Mouse (Mus musculus) embryonic facial prominence, embryonic 12.5 days (tissue): ENCODE measurements around the gene Crtc3. TPM values are rescaled to one million over a fixed set of nuclear protein-coding genes. Genes with fewer than 3 reads are reported as not detected.

Experiments used
- ATAC-seq: fragments of 200-750 bp; cut with Nextera tagmentation; 2 replicates; pipeline ENCODE4 v1.8.0; 2017; ENCODE audit not compliant: insufficient number of reproducible peaks, insufficient read depth, low FRiP score, low TSS enrichment
- H3K27ac ChIP-seq: fragments of 300-500 bp; sonication (generic); 2 replicates; pipeline ENCODE4 v1.5.1; 2016; ENCODE audit warnings: mild to moderate bottlenecking
- H3K27me3 ChIP-seq: fragments of 300-500 bp; sonication (generic); 2 replicates; pipeline ENCODE4 v1.6.1; 2016; ENCODE audit warnings: mild to moderate bottlenecking, moderate library complexity
- H3K36me3 ChIP-seq: fragments of 300-500 bp; sonication (generic); 2 replicates; pipeline ENCODE4 v1.6.1; 2016; ENCODE audit warnings: mild to moderate bottlenecking
- H3K4me1 ChIP-seq: fragments of 300-500 bp; sonication (generic); 2 replicates; pipeline ENCODE4 v1.6.1; 2016
- H3K4me2 ChIP-seq: fragments of 300-500 bp; sonication (generic); replicated peaks from 2 replicates; pipeline ENCODE4 v1.6.1; 2016; ENCODE audit warnings: mild to moderate bottlenecking, moderate library complexity
- H3K4me3 ChIP-seq: fragments of 300-500 bp; sonication (generic); 2 replicates; pipeline ENCODE4 v1.5.1; 2016; ENCODE audit warnings: mild to moderate bottlenecking
- H3K9ac ChIP-seq: fragments of 300-500 bp; sonication (generic); 2 replicates; pipeline ENCODE4 v1.6.1; 2016; ENCODE audit warnings: mild to moderate bottlenecking, moderate library complexity
- H3K9me3 ChIP-seq: fragments of 300-500 bp; sonication (generic); 2 replicates; pipeline ENCODE4 v1.6.1; 2016; ENCODE audit warnings: mild to moderate bottlenecking, moderate library complexity
- WGBS: fragments of 180-500 bp; shearing (Covaris S2); methylation state at CpG from one replicate; pipeline ENCODE4 v1.1.7; 2016; 5-methylcytosine and 5-hydroxymethylcytosine counted together
- polyA plus RNA-seq: library from polyadenylated mRNA; unstranded; fragments of >200 nt; fragmentation: Nextera tagmentation; extraction: Ambion mirVana; gene quantifications from 2 replicates; pipeline ENCODE4 v1.2.1, GENCODE M21; 2016

The Crtc3 gene
- polyA plus RNA-seq, 1 experiment from 2014 or later = 25.0 TPM

GRCm38 (mm10) chr7:80573076-80573475, 115.6 kb downstream of the Crtc3 start:
- H3K4me1 ChIP-seq = peaks cover 4% of the 10 kb centered on the region; the same call in 1 of the 2 replicates
- no peaks in the 10 kb centered on the region; the same call in 1 of the 2 replicates for H3K27me3 ChIP-seq
- no peaks in the 10 kb centered on the region for H3K36me3 ChIP-seq
- H3K4me3 ChIP-seq = no peak overlapping the region
- 62% methylated on average over 3 of the region's 3 CpGs for WGBS
- ATAC-seq = no peak
- no peak overlapping the region for H3K9ac ChIP-seq
- H3K4me2 ChIP-seq = no peak overlapping the region
- no peak overlapping the region for H3K27ac ChIP-seq
- no peaks in the 10 kb centered on the region for H3K9me3 ChIP-seq

- Histone ChIP-seq H3K4me2 (no peak overlapping the region), H3K36me3 (no peaks in the 10 kb centered on the region), H3K4me3 (no peak overlapping the region), H3K9me3 (no peaks in the 10 kb centered on the region), H3K27me3 (no peaks in the 10 kb centered on the region), H3K4me1 (peaks cover 4% of the 10 kb centered on the region; the same call in 1 of the 2 replicates), H3K27ac (no peak overlapping the region), H3K9ac (no peak overlapping the region)
- no peak for ATAC-seq
- WGBS = 80% methylated on average over 8 of the region's 8 CpGs
Observed at GRCm38 (mm10) chr7:80567982-80568381, 120.7 kb downstream of the Crtc3 start.

GRCm38 (mm10) chr7:80561931-80562330, 126.7 kb downstream of the Crtc3 start:
- no peaks in the 10 kb centered on the region for H3K9me3 ChIP-seq
- H3K36me3 ChIP-seq = no peaks in the 10 kb centered on the region
- 60% methylated on average over 5 of the region's 5 CpGs for WGBS
- H3K27ac ChIP-seq = 0 out of 2 replicates have a peak overlapping the region, but pooled peaks have one; percentile 36
- H3K4me1 ChIP-seq = peaks cover 3% of the 10 kb centered on the region; the same call in 1 of the 2 replicates
- no peak overlapping the region for H3K4me2 ChIP-seq
- no peaks in the 10 kb centered on the region for H3K27me3 ChIP-seq
- H3K4me3 ChIP-seq = no peak overlapping the region
- no peak for ATAC-seq
- H3K9ac ChIP-seq = no peak overlapping the region

GRCm38 (mm10) chr7:80561271-80561670, 127.4 kb downstream of the Crtc3 start:
- WGBS = 67% methylated on average over 9 of the region's 9 CpGs
- Histone ChIP-seq H3K4me1 (peaks cover 3% of the 10 kb centered on the region; the same call in 1 of the 2 replicates), H3K27ac (0 out of 2 replicates have a peak overlapping the region, but pooled peaks have one; percentile 36), H3K27me3 (no peaks in the 10 kb centered on the region), H3K4me3 (no peak overlapping the region), H3K36me3 (no peaks in the 10 kb centered on the region), H3K9ac (no peak overlapping the region), H3K4me2 (no peak overlapping the region), H3K9me3 (no peaks in the 10 kb centered on the region)
- ATAC-seq = no peak

GRCm38 (mm10) chr7:80558572-80558971, 130.1 kb downstream of the Crtc3 start:
- peaks cover 3% of the 10 kb centered on the region; the same call in 1 of the 2 replicates for H3K4me1 ChIP-seq
- no peak overlapping the region for H3K4me3 ChIP-seq
- no peaks in the 10 kb centered on the region for H3K9me3 ChIP-seq
- H3K27ac ChIP-seq = no peak overlapping the region
- no peak for ATAC-seq
- WGBS = 63% methylated on average over 5 of the region's 5 CpGs
- H3K27me3 ChIP-seq = no peaks in the 10 kb centered on the region
- H3K36me3 ChIP-seq = no peaks in the 10 kb centered on the region
- no peak overlapping the region for H3K9ac ChIP-seq
- no peak overlapping the region for H3K4me2 ChIP-seq

- H3K9ac ChIP-seq = no peak overlapping the region
Observed at GRCm38 (mm10) chr7:80558101-80558500, 130.6 kb downstream of the Crtc3 start.

GRCm38 (mm10) chr7:80557161-80557560, 131.5 kb downstream of the Crtc3 start:
- no peak for ATAC-seq
- Histone ChIP-seq H3K9ac (no peak overlapping the region), H3K27ac (no peak overlapping the region), H3K9me3 (no peaks in the 10 kb centered on the region), H3K4me3 (no peak overlapping the region), H3K27me3 (no peaks in the 10 kb centered on the region), H3K36me3 (no peaks in the 10 kb centered on the region), H3K4me2 (no peak overlapping the region), H3K4me1 (peaks cover 3% of the 10 kb centered on the region; the same call in 1 of the 2 replicates)
- WGBS = 85% methylated on average over 4 of the region's 4 CpGs

More at GRCm38 (mm10) chr7:80558101-80558500, 130.6 kb downstream of the Crtc3 start:
- Histone ChIP-seq H3K4me3 (no peak overlapping the region), H3K27me3 (no peaks in the 10 kb centered on the region), H3K9me3 (no peaks in the 10 kb centered on the region), H3K4me2 (no peak overlapping the region), H3K36me3 (no peaks in the 10 kb centered on the region), H3K4me1 (peaks cover 3% of the 10 kb centered on the region; the same call in 1 of the 2 replicates), H3K27ac (no peak overlapping the region)
- WGBS = 58% methylated on average over 8 of the region's 8 CpGs
- ATAC-seq = no peak

GRCm38 (mm10) chr7:80556166-80556565, 132.5 kb downstream of the Crtc3 start:
- ATAC-seq = no peak
- 87% methylated on average over 3 of the region's 3 CpGs for WGBS
- Histone ChIP-seq H3K4me3 (no peak overlapping the region), H3K9me3 (no peaks in the 10 kb centered on the region), H3K36me3 (no peaks in the 10 kb centered on the region), H3K4me1 (peaks cover 2% of the 10 kb centered on the region; the same call in 1 of the 2 replicates), H3K9ac (no peak overlapping the region), H3K27me3 (no peaks in the 10 kb centered on the region), H3K27ac (no peak overlapping the region), H3K4me2 (no peak overlapping the region)

- H3K36me3 ChIP-seq = no peaks in the 10 kb centered on the region
- H3K27ac ChIP-seq = peak overlapping the region; percentile 87
- no peak overlapping the region for H3K4me3 ChIP-seq
- H3K9me3 ChIP-seq = no peaks in the 10 kb centered on the region
- H3K27me3 ChIP-seq = no peaks in the 10 kb centered on the region
- H3K9ac ChIP-seq = no peak overlapping the region
- H3K4me2 ChIP-seq = no peak overlapping the region
- ATAC-seq = no peak
- H3K4me1 ChIP-seq = no peaks in the 10 kb centered on the region; the same call in 1 of the 2 replicates
- WGBS = 67% methylated on average over 3 of the region's 3 CpGs
Observed at GRCm38 (mm10) chr7:80555146-80555545, 133.5 kb downstream of the Crtc3 start.

- H3K4me1 ChIP-seq = no peaks in the 10 kb centered on the region; the same call in 1 of the 2 replicates
- no peaks in the 10 kb centered on the region for H3K36me3 ChIP-seq
- H3K9ac ChIP-seq = no peak overlapping the region
- H3K27me3 ChIP-seq = no peaks in the 10 kb centered on the region
- H3K9me3 ChIP-seq = no peaks in the 10 kb centered on the region
- WGBS = 50% methylated on average over 22 of the region's 22 CpGs
- H3K4me2 ChIP-seq = no peak overlapping the region
- peak; percentile 77; the same call in 1 of the 2 replicates for ATAC-seq
- H3K4me3 ChIP-seq = no peak overlapping the region
- H3K27ac ChIP-seq = peak overlapping the region; percentile 87
Observed at GRCm38 (mm10) chr7:80554180-80555021, 134.3 kb downstream of the Crtc3 start.

GRCm38 (mm10) chr7:80548513-80549260, 140.0 kb downstream of the Crtc3 start:
- Histone ChIP-seq H3K36me3 (no peaks in the 10 kb centered on the region), H3K4me2 (no peak overlapping the region), H3K4me3 (no peak overlapping the region), H3K4me1 (no peaks in the 10 kb centered on the region), H3K9ac (no peak overlapping the region), H3K9me3 (no peaks in the 10 kb centered on the region), H3K27ac (no peak overlapping the region), H3K27me3 (no peaks in the 10 kb centered on the region)
- WGBS = 87% methylated on average over 7 of the region's 7 CpGs
- no peak for ATAC-seq
